Mouse (Mus musculus) lung, adult 18-20 months (tissue): ENCODE measurements around the gene Naif1.
"Not testable (repeated sequence)": the region's sequence is repeated elsewhere in the genome, so short reads cannot be mapped to it uniquely, and the experiment has no call there.

Experiments
- DNase-seq, 2 experiments: peaks; one replicate each; pipeline ENCODE4 v3.0.0; 2022; ENCODE audit warnings: mixed read lengths in 2 of 2

Naif1 gene

DNA sequence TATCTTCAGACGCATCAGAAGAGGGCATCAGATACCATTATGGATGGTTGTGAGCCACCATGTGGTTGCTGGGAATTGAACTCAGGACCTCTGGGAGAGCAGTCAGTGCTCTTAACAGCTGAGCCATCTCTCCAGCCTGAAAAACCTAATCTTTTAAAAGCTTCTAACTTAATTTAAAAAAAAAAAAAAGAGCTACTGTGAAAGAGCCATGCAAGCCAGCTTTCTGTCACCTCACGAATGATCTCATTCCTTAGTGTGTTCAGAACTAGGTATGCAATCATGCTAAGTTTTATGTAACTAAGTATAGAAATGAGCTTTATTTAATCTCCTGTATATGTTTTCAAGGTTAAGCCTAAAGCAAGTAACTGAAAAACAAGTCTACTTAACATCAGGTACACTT lies 9.4 kb downstream of the Naif1 start:
- DNase-seq, result no peak

DNA sequence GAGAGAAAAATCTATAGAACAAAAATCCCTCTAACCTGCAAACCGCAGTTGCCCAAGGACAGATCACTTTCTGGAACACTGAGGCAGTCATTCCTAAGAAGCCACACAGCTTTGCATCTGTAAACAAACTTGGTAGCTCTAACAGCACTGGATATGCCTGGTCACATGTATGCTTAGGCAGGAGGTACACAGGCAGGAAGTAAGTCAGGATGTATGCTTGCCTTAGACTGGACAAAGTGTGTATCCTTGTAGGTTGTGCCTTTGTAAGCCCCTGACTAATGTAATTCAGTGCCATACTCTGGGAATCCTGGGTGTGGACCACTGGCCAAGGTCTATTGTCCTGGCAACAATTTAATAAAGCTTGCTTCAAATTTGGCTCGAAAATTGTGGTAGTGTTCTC lies 13.5 kb downstream of the Naif1 start:
- DNase-seq, result no peak

DNA sequence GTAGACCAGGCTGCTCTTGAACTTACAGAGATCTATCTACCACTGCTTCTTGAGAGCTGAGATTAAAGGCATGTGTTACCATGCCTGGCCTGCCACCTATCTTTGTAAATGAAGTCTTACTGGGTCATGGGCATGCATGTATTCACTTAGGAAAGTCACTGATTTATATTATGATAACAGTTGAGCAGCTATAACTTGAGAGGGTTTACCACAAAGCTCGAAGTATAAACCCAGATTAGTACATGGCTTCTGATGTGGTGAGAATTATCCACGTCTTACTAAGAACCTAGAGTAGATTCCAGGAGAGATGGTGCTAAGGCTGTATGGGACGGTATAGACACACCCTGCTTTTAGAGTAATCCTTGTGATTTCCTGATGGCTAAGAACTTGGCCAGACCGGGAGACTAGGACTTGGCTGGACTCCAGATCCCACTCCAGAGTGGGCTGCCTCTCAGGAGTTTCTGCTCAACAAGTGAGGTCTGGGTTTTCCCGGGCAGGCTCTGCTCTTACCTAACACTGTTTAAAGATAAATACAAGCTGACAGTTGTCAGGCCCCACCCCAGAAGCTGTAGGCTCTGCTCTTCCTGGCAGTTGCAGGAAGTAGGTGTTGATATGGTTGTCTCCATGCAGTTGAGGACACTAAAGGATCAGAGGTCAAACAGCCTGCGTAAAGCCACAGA lies 14.1 kb downstream of the Naif1 start:
- DNase-seq, result peak; percentile 53 to 75

DNA sequence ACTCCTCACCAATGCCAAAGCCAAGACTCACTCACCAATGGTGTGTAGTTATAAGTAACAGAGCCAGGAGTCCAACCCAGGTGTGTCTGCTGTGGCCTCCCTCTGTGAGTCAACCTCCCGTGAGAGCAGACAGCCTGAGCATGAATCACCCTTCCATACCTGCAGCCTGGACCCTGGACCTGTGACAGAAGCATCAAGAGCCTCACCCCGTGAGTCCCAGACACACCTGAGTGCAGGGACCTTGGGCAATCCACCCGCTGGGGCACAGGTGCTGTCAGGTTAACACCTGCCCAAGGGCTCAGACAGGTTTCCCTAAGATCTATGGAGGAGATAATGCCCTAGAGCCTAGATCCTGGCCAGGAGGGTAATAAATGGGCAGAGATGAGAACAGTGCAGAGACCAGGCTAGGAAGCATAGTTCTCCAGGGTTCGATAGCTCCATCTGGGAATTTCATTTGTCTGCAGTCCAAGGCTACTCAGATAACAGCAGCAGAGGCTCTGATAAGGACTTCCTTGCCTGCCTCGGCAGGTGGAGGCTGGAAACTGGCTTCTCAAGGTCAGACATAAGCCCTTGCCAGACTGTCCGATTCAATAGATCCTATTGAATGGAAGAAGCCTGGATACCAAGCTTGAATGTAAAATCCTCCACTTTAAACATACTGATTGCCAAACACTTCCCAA lies 20.9 kb downstream of the Naif1 start:
- DNase-seq, result peak in 1 of 2 experiments; percentile 37

DNA sequence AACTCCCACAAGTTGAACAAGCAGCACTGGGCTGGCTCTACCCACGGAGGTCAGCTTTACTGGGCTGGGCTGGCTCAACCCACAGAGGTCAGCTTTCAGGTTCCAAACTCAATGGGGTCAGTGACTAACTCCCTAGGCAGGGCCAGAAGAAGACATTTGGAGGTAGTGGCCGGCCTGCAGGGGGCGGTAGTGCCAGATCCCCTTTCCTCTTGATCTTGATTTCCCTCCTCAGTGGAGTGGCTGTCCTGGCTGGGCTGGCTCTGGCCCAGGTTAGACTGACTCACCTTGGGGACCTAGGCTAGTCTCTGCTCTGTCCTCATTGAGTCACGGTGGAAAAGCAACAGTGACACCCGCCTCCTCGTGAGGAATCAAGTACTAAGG lies 21.4 kb downstream of the Naif1 start:
- peak; percentile 67 to 82 for DNase-seq

DNA sequence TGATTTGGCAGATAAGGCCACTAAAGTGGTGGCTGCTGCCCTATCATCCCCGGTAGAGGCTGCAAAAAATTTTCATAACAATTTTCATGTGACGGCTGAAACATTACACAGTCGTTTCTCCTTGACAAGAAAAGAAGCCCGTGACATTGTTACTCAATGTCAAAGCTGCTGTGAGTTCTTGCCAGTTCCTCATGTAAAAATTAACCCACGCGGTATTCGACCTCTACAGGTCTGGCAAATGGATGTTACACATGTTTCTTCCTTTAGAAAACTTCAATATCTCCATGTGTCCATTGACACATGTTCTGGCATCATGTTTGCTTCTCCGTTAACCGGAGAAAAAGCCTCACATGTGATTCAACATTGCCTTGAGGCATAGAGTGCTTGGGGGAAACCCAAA lies 25.1 kb downstream of the Naif1 start:
- DNase-seq, result not testable (repeated sequence)

DNA sequence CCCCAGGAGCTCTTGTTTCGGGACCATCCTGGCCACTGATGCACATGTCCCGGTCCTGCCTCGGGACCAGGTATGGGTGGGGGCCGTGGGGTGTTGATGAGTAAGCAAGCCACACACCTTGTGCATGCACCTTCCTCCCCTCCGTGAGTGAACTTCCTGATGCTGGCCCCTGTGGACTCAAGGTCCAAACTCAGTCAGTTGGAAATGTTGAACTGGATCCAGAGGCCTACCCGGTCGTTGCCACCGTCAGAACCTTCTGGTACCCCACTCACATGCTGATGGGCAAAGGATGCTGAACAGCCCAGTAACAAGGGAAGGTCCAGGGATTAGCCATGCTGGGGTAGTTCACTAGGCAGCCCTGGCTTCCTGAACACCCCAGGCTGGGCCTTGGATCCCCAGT lies 32.1 kb downstream of the Naif1 start:
- no peak for DNase-seq

DNA sequence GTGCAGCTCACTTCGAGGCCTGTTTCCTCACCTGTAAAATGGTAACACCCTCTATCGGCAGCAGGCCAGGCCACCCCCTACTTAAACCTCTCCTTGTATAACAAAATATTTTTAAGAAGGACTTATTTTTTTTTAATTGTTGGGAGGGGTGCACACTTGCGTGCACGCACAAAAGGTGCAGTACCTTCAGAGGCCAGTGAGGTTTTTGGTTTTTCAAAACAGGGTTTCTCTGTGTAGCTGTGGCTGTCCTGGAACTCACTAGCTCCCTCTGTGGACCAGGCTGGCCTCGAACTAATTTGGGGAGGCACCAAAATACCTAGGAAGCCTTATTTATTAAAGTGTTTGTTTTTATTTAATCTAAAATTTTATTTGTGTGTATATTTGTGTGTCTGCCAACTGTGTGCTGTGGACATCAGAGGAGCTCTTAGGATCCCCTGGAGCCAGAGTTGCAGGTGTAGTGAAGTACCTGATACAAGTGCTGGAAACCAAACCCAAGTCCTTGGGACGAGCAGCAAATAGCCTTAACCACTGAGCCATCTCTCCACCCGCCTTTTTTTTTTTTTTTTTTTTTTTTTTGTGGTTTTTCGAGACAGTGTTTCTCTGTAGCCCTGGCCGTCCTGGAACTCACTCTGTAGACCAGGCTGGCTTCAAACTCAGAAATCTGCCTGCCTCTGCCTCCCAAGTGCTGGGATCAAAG lies 33.1 kb downstream of the Naif1 start:
- peak in 1 of 2 experiments; percentile 43 for DNase-seq

DNA sequence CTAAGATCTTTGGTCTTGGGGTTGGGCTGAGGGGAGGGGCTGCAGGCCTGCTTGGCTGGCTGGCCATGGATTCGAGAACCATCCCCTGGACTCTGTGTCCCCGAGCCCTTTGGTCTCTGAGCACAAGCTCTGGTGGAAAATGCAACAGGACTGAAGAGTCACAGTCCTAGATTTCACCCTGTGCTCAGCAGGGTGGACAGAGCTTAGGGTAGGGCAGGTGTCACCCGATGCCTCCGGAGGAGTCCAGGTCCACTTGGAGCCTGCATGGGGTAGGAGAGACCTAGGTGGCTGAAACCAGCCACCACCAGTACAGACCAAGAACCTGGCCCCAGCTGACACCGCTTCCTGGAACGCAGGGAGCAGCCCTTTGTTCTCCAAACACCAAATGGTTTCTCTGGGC lies 34.7 kb downstream of the Naif1 start:
- no peak for DNase-seq

DNA sequence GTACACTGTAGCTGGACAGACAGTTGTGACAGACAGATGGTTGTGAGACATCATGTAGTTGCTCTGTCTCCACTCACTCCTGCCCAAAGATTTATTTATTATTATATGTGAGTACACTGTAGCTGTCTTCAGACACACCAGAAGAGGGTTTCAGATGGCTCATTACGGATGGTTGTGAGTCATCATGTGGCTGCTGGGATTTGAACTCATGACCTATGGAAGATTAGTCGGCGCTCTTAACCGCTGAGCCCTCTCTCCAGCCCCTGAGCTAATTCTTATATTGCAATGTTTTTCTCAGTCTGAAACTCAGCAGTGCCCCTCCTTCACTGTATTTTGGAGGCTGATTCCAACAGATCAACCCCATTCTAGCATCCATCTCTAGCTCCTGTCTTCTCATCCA lies 35.5 kb downstream of the Naif1 start:
- no peak for DNase-seq

DNA sequence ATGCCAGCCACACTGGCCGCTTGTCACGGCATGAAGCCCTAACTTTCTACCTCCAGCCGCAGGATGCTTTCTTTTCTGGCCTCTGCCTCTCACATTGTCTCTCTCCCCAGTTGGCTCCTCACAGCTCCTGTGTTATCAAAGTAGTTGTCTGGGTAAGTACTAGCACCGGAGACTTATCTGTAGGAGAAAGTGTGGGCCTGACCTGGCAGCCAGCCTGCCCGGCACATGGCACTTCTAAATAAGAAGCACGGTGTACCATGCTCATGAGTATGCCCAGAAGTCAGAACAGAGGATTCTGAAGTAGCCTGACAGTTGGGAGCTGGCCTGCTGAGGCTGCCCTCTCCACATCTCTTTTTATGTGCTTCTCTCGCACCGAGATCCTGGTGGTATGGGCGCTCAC lies 35.9 kb downstream of the Naif1 start:
- no peak for DNase-seq

DNA sequence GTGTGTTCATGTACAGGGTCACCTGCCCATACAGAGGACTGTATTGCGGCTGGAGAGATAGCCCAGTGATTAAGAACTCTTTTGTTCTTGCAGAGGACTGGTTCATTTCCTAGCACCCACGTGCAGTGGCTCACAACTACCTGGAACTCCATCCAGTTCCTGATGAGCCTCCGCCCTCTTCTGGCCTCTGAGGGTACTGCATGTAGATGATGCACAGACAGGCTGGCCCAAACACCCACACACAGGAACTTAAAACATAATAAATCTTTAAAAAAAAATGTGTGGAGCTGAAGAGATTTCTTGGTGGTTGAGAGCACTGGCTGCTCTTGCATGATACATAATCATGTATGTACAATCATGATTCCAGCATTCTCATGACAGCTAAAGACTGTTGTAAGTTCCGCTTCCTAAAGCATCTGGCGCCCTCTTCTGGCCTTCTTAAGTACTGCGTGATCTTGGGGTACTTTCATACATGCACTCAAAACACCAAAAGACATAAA lies 36.9 kb downstream of the Naif1 start:
- DNase-seq, result peak; percentile 89 to 93

DNA sequence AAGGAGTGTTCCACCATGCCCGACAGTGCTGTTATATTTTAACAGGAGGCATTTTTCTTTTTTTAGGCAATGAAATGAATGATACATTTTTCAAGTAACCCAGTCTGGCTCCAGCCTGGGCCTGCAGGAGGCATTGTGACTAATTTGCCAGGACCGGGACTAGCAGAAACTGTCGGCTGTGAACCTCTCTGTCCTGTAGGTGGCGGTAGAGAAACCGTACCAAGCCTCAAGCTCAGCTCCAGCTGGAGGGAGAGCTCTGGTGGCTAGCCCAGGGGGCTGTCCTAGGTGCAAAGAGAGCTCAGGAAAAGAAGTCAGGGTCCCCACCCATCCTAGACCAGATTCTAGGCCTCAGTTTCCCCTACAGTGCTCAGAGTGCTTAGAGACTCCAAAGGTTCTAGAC lies 38.4 kb downstream of the Naif1 start:
- peak; percentile 82 to 86 for DNase-seq

DNA sequence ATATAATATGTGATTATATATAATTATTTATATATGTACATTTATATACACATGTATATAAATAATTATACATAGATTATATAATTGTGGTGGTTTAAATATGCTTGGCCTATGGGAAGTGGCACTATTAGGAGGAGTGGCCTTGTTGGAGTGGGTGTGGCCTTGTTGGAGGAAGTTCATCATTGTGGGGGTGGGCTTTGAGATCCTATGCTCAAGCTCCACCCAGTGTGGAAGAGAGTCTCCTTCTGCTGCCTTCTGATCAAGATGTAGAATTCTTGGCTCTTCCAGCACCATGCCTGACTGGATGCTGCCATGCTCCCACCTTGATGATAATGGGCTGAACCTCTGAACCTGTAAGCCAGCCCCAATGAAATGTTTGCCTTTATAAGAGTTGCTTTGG lies 40.5 kb downstream of the Naif1 start:
- not testable (repeated sequence) for DNase-seq

DNA sequence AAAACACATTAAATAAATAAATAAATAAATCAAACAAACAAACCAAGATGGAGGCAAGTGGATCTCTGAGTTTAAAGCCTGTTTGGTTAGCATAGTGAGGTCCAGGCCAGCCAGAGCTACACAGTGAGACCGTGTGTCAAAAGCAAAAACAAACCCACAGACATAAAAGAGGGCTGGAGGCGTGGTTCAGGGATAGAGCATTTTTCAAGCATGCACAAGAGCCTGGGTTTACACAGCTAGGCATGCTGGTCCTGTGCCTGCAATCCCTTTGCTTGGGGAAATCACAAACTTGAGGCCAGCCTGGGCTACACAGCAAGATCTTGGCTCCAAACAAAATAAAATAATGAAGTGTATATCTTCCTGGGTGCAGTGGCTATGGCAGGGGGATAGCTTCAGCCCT lies 42.4 kb downstream of the Naif1 start:
- no peak for DNase-seq

DNA sequence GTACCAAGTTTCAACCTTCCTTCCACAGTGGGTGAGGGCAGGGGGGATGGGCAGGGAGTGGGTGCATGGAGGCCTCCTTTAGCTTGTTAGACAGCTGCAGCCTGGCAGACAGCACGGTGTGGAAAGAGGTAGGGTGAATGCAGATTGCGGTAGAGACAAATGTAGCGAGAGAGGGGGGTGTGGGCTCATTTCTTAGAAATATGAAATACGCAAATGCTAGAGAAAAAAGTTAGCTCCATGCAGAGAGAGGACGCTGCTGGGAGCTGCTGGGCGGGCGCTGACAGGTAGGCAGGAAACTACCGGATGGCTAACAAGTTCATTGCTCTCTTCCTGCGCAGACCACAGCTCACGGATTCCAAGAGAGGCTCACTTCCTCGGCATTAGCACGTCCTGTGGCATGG lies 43.0 kb downstream of the Naif1 start:
- DNase-seq, result peak in 1 of 2 experiments; percentile 20

DNA sequence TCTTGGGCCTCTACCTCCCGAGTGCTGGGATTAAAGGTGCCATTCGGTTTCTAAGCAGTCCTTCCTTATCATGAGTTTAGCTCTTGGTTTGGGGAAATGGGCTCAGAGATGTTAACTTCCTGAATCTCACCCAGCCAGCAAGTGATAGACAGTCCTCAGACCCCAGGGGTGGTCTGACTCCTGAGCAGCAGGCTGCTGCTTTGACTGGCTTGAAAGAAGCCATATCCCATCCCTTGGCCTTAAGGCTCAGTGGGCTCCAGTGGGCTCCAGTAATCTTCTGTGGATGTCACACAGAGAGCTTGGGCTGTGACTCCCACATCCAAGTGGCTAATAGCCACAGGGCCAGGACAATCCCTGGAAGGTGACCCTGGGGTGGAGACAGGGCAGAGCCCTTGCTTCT lies 44.3 kb downstream of the Naif1 start:
- no peak for DNase-seq

DNA sequence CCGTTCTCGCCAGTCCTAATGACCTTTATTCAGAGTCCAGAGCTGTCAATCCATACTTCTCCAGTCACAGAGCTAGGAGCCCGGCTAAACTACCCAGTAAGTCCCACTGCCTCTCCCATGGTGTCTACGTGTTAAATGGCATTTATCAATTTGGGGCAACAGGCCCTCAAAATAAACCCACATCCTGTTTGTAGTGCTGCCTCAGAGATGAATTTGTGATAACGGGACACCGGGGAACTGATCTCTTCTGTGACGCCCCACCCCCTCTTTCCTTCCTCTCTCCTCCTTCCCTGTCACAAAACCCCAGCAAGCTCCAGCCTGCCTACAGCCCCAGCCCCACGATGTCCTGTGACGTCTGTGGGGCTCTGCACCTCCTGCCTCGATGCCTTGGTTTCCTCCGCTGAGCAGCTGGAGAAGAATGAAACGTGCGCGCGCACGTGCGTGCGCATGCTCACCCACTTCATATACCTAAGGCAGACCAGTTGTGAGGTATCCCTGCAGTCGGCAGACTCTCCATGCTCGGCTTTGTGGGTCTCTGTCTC lies 45.0 kb downstream of the Naif1 start:
- peak; percentile 70 to 73 for DNase-seq

DNA sequence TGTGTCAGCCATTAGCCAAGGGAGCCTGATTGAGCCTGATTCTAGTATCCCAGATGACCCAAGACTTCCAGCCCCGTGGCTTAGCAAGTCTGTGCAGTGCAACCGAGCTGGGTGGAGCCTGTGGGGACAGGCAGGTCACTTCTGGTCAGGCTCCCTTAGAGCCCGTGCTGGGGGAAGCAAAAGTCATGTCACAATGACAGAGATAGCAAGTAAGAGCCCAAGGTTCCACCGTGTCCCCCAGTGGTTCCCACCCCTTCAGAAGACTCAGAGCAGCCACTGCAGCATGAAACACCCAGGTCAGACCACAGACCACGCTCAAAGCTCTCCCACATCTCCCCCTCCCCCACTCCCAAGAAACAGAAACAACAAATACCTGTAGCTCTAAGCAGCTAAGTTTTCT lies 45.9 kb downstream of the Naif1 start:
- no peak for DNase-seq

DNA sequence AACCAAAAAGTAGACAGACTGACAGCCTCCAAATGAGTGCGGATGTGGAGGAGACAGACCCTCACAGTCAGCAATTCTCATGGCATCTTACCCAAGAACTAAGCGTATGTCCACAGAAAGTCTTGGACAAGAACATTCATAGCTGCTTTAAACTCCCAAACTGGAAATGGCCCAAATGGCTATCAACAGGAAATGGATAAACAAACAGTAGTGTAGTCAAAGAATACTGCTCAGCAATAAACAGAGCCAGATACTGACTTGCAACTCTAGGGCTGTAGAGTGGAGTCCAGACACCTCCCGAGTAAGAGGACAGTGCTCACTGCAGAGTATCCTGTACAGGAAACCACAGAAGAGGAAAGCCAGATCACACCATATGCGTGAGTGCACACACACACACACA lies 49.1 kb downstream of the Naif1 start:
- peak in 1 of 2 experiments; percentile 51 for DNase-seq

DNA sequence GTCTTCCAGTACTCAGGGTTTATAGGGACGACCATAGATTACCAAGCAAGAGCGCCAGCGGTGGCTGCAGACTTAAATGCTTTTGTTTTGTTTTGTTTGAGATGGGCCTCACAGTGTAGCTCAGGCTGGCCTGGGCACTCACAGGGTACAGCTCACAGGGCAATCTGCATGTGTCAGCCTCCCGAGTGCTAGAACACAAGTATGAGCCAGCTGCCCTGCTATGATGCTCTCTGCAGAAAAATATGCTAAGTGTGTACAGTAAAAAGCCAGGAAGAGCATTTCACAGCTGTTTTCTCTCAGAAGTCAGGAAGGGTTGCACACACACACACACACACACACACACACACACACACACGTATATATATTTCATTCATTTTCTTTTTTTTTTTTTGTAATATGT lies 50.2 kb downstream of the Naif1 start:
- DNase-seq, result no peak

DNA sequence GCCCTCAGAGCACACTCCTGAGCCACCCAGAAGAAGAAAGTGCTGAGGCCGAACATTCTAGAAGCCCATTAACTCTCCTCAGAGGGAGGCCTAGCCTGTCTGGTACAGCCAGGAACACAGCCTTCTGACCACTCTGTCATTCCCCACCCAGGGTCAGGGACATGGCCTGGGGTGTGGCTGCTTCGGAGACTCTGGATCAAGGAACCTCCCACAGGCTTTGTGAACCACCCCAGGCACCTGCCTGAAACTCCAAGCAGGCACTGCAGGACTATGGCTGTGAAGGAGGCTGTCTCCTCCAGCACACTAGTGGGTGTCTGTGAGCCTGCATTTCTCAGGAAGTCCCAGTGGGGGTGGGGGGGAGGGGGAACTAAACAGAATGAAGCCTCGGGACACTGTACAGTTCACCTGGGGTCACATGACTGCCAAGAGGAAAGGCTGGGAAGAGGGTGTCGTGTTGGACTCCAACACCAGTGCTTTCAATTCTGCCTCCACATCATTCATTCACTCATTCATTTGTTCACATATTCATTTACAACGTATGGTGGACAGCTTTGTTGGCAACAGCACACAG lies 51.6 kb downstream of the Naif1 start:
- DNase-seq, result no peak

DNA sequence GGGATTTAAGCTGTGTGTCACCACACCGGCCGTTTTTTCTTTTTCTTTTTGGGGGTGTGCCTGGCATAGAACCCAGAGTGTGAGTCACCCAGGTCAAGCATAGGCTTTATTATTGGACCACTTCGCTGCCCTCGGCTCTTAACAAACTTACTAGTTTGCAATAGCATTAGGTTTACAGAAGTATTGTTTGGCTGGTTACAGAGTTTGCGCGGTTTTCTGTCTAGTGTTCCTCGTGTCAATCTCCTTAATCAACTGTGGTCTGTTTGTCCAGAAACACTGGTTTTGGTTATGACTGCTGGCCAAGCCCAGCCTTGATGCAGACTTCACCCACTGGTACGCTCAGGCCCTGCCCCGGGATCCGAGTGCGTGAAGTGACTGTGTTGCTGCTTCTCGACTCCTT lies 52.6 kb downstream of the Naif1 start:
- DNase-seq, result peak; percentile 30 to 73
